Mouse (Mus musculus): ENCODE measurements around the gene Srsf2. TPM values are rescaled to one million over a fixed set of nuclear protein-coding genes. Genes with fewer than 3 reads are reported as not detected.

Srsf2 gene
- polyA plus RNA-seq, 1 experiment from 2014 or later: 974 TPM

GRCm38 (mm10) chr11:116865945-116866585, 13.2 kb upstream of the Srsf2 start:
- WGBS: 83% methylated on average over 12 of the region's 12 CpGs
- no peak overlapping the region for H3K4me2 ChIP-seq
- no peaks in the 10 kb centered on the region for H3K27me3 ChIP-seq (ENCODE audit: control insufficient read depth, insufficient read depth, low read length)
- no peaks in the 10 kb centered on the region for H3K9me3 ChIP-seq (ENCODE audit: control insufficient read depth, low read length)
- no peak for ATAC-seq (ENCODE audit: low FRiP score)
- DNase-seq (ENCODE audit: low spot score, missing footprints): no peak
- no peak overlapping the region for H3K27ac ChIP-seq (ENCODE audit: low read depth, low read length)
- H3K9ac ChIP-seq (ENCODE audit: low read length): no peak overlapping the region
- no peak overlapping the region for H3K4me3 ChIP-seq (ENCODE audit: low read depth, low read length)
- H3K4me1 ChIP-seq (ENCODE audit: control insufficient read depth, insufficient read depth, low read length): no peaks in the 10 kb centered on the region
- H3K36me3 ChIP-seq (ENCODE audit: control insufficient read depth, insufficient read depth, low read length): peaks cover 5% of the 10 kb centered on the region

- no peaks in the 10 kb centered on the region for H3K4me1 ChIP-seq (ENCODE audit: control insufficient read depth, insufficient read depth, low read length)
- H3K9ac ChIP-seq (ENCODE audit: low read length): no peak overlapping the region
- peaks cover 5% of the 10 kb centered on the region for H3K36me3 ChIP-seq (ENCODE audit: control insufficient read depth, insufficient read depth, low read length)
- 87% methylated on average over 10 of the region's 10 CpGs for WGBS
- no peaks in the 10 kb centered on the region for H3K9me3 ChIP-seq (ENCODE audit: control insufficient read depth, low read length)
- H3K4me2 ChIP-seq: no peak overlapping the region
- H3K27ac ChIP-seq (ENCODE audit: low read depth, low read length): no peak overlapping the region
- DNase-seq (ENCODE audit: low spot score, missing footprints): no peak
- no peak overlapping the region for H3K4me3 ChIP-seq (ENCODE audit: low read depth, low read length)
- H3K27me3 ChIP-seq (ENCODE audit: control insufficient read depth, insufficient read depth, low read length): no peaks in the 10 kb centered on the region
- no peak for ATAC-seq (ENCODE audit: low FRiP score)
These were observed 11.6 kb upstream of the Srsf2 start for GRCm38 (mm10) chr11:116864444-116864843.

- no peak for ATAC-seq (ENCODE audit: low FRiP score)
- Histone ChIP-seq H3K27ac (ENCODE audit: low read depth, low read length) (no peak overlapping the region), H3K9ac (ENCODE audit: low read length) (no peak overlapping the region), H3K9me3 (ENCODE audit: control insufficient read depth, low read length) (no peaks in the 10 kb centered on the region), H3K27me3 (ENCODE audit: control insufficient read depth, insufficient read depth, low read length) (no peaks in the 10 kb centered on the region), H3K36me3 (ENCODE audit: control insufficient read depth, insufficient read depth, low read length) (no peaks in the 10 kb centered on the region), H3K4me3 (ENCODE audit: low read depth, low read length) (no peak overlapping the region), H3K4me1 (ENCODE audit: control insufficient read depth, insufficient read depth, low read length) (peaks cover 7% of the 10 kb centered on the region; the same call in 1 of the 2 replicates), H3K4me2 (no peak overlapping the region)
- WGBS: 85% methylated on average over 12 of the region's 12 CpGs
- no peak for DNase-seq (ENCODE audit: low spot score, missing footprints)
These were observed 4.4 kb upstream of the Srsf2 start for GRCm38 (mm10) chr11:116857183-116857850.

- no peaks in the 10 kb centered on the region for H3K27me3 ChIP-seq (ENCODE audit: control insufficient read depth, insufficient read depth, low read length)
- ATAC-seq (ENCODE audit: low FRiP score): no peak
- H3K9ac ChIP-seq (ENCODE audit: low read length): peak overlapping the region; percentile 98
- H3K27ac ChIP-seq (ENCODE audit: low read depth, low read length): no peak overlapping the region
- peak; percentile 65 for DNase-seq (ENCODE audit: low spot score, missing footprints)
- no peaks in the 10 kb centered on the region for H3K9me3 ChIP-seq (ENCODE audit: control insufficient read depth, low read length)
- peak overlapping the region; percentile 95 for H3K4me2 ChIP-seq
- WGBS: 53% methylated on average over 10 of the region's 10 CpGs
- H3K4me1 ChIP-seq (ENCODE audit: control insufficient read depth, insufficient read depth, low read length): peaks cover 19% of the 10 kb centered on the region
- peaks cover 7% of the 10 kb centered on the region; the same call in 1 of the 2 replicates for H3K36me3 ChIP-seq (ENCODE audit: control insufficient read depth, insufficient read depth, low read length)
- peak overlapping the region; percentile 100 for H3K4me3 ChIP-seq (ENCODE audit: low read depth, low read length)
These were observed 1.4 kb upstream of the Srsf2 start for GRCm38 (mm10) chr11:116854279-116854678.

GRCm38 (mm10) chr11:116853512-116853928, 626 bp upstream of the Srsf2 start:
- WGBS: 0% methylated on average over 36 of the region's 36 CpGs
- peak overlapping the region; percentile 100 for H3K4me3 ChIP-seq (ENCODE audit: low read depth, low read length)
- H3K27ac ChIP-seq (ENCODE audit: low read depth, low read length): peak overlapping the region; percentile 95
- H3K4me1 ChIP-seq (ENCODE audit: control insufficient read depth, insufficient read depth, low read length): peaks cover 19% of the 10 kb centered on the region
- ATAC-seq (ENCODE audit: low FRiP score): peak; percentile 92
- DNase-seq (ENCODE audit: low spot score, missing footprints): peak; percentile 99
- no peaks in the 10 kb centered on the region for H3K9me3 ChIP-seq (ENCODE audit: control insufficient read depth, low read length)
- H3K27me3 ChIP-seq (ENCODE audit: control insufficient read depth, insufficient read depth, low read length): no peaks in the 10 kb centered on the region
- peaks cover 9% of the 10 kb centered on the region; the same call in 1 of the 2 replicates for H3K36me3 ChIP-seq (ENCODE audit: control insufficient read depth, insufficient read depth, low read length)
- peak overlapping the region; percentile 95 for H3K4me2 ChIP-seq
- peak overlapping the region; percentile 98 for H3K9ac ChIP-seq (ENCODE audit: low read length)

GRCm38 (mm10) chr11:116852291-116852890, 503 bp downstream of the Srsf2 start, which contains the start of gene Mfsd11:
Gene Mfsd11, plus strand, starts transcription at chr11:116852440.
- Histone ChIP-seq H3K4me2 (peak within 1 kb of the TSS; percentile 95), H3K4me3 (ENCODE audit: low read depth, low read length) (peak within 1 kb of the TSS; percentile 100), H3K27me3 (ENCODE audit: control insufficient read depth, insufficient read depth, low read length) (no peaks in the 10 kb centered on the region), H3K4me1 (ENCODE audit: control insufficient read depth, insufficient read depth, low read length) (peaks cover 19% of the 10 kb centered on the region), H3K27ac (ENCODE audit: low read depth, low read length) (peak within 1 kb of the TSS; percentile 95), H3K36me3 (ENCODE audit: control insufficient read depth, insufficient read depth, low read length) (peaks cover 9% of the 10 kb centered on the region; the same call in 1 of the 2 replicates), H3K9ac (ENCODE audit: low read length) (peak within 1 kb of the TSS; percentile 98), H3K9me3 (ENCODE audit: control insufficient read depth, low read length) (no peaks in the 10 kb centered on the region)
- WGBS: under 1% methylated on average over 83 of the region's 91 CpGs
- ATAC-seq (ENCODE audit: low FRiP score): peak; percentile 49
- DNase-seq (ENCODE audit: low spot score, missing footprints): no peak

GRCm38 (mm10) chr11:116851576-116852290, 1.2 kb downstream of the Srsf2 start:
- DNase-seq (ENCODE audit: low spot score, missing footprints) (peak; percentile 96), ATAC-seq (ENCODE audit: low FRiP score) (no peak)
- no peaks in the 10 kb centered on the region for H3K9me3 ChIP-seq (ENCODE audit: control insufficient read depth, low read length)
- peak overlapping the region; percentile 95 for H3K4me2 ChIP-seq
- no peaks in the 10 kb centered on the region for H3K27me3 ChIP-seq (ENCODE audit: control insufficient read depth, insufficient read depth, low read length)
- H3K4me3 ChIP-seq (ENCODE audit: low read depth, low read length): peak overlapping the region; percentile 100
- H3K27ac ChIP-seq (ENCODE audit: low read depth, low read length): peak overlapping the region; percentile 95
- peaks cover 19% of the 10 kb centered on the region for H3K4me1 ChIP-seq (ENCODE audit: control insufficient read depth, insufficient read depth, low read length)
- H3K9ac ChIP-seq (ENCODE audit: low read length): peak overlapping the region; percentile 98
- H3K36me3 ChIP-seq (ENCODE audit: control insufficient read depth, insufficient read depth, low read length): peaks cover 9% of the 10 kb centered on the region; the same call in 1 of the 2 replicates
- under 1% methylated on average over 29 of the region's 29 CpGs for WGBS

- 40% methylated on average over 6 of the region's 6 CpGs for WGBS
- no peak for ATAC-seq (ENCODE audit: low FRiP score)
These were observed 1.9 kb downstream of the Srsf2 start for GRCm38 (mm10) chr11:116850833-116851477.

More at GRCm38 (mm10) chr11:116850833-116851477, 1.9 kb downstream of the Srsf2 start:
- peak; percentile 88 for DNase-seq (ENCODE audit: low spot score, missing footprints)
- Histone ChIP-seq H3K27ac (ENCODE audit: low read depth, low read length) (no peak overlapping the region), H3K4me3 (ENCODE audit: low read depth, low read length) (peak overlapping the region; percentile 100), H3K4me1 (ENCODE audit: control insufficient read depth, insufficient read depth, low read length) (peaks cover 19% of the 10 kb centered on the region), H3K9ac (ENCODE audit: low read length) (peak overlapping the region; percentile 98), H3K36me3 (ENCODE audit: control insufficient read depth, insufficient read depth, low read length) (peaks cover 9% of the 10 kb centered on the region; the same call in 1 of the 2 replicates), H3K9me3 (ENCODE audit: control insufficient read depth, low read length) (no peaks in the 10 kb centered on the region), H3K27me3 (ENCODE audit: control insufficient read depth, insufficient read depth, low read length) (no peaks in the 10 kb centered on the region), H3K4me2 (peak overlapping the region; percentile 95)

All from midbrain, embryonic 11.5 days (tissue).